22 mouse cellular contexts compared by ENCODE assay signal in genomic region chr10:55195266-55195665, GRCm38 (mm10).
"Had no signal": no experiment of that assay in that cellular context is flagged by ENCODE, and none has a peak within 500 bp of the region (broad histone marks: within the 10 kb centered on the region; RNA-seq: fewer than 3 reads in every experiment).

No protein-coding gene starts in this region.

- H3K36me3 ChIP-seq: lung, embryonic 15.5 days; midbrain, embryonic 10.5 days; midbrain, embryonic 12.5 days; neural tube, embryonic 13.5 days; neural tube, embryonic 15.5 days had no signal

- H3K4me3 ChIP-seq: lung, embryonic 15.5 days; megakaryocyte, embryonic 14.5 days; midbrain, embryonic 10.5 days; midbrain, embryonic 12.5 days; myocyte; neural tube, embryonic 13.5 days; neural tube, embryonic 15.5 days had no signal

- H3K9me3 ChIP-seq: lung, embryonic 15.5 days; megakaryocyte, embryonic 14.5 days; midbrain, embryonic 10.5 days; midbrain, embryonic 12.5 days; neural tube, embryonic 13.5 days; neural tube, embryonic 15.5 days had no signal

- H3K27me3 ChIP-seq: lung, embryonic 15.5 days; megakaryocyte, embryonic 14.5 days; midbrain, embryonic 12.5 days; neural tube, embryonic 13.5 days; neural tube, embryonic 15.5 days had no signal

- H3K9ac ChIP-seq: lung, embryonic 15.5 days; midbrain, embryonic 12.5 days; neural tube, embryonic 13.5 days; neural tube, embryonic 15.5 days had no signal

- DNase-seq: lung, adult 2 months; lung, postnatal 14 days; lung, postnatal 36 days; midbrain, embryonic 14.5 days; retina, postnatal 1 day; right cerebral cortex, adult 18-20 months; right cerebral cortex, postnatal 25 days; right cerebral cortex, postnatal 4 days; spleen, adult 18-20 months; thymus, adult 18-20 months; thymus, postnatal 14 days; thymus, postnatal 36 days had no signal

- H3K4me1 ChIP-seq: lung, embryonic 15.5 days; midbrain, embryonic 10.5 days; midbrain, embryonic 12.5 days; neural tube, embryonic 13.5 days; neural tube, embryonic 15.5 days had no signal

- ATAC-seq: lung, postnatal 0 days; midbrain, embryonic 16.5 days had no signal

- H3K27ac ChIP-seq: lung, embryonic 15.5 days; macrophage; midbrain, embryonic 10.5 days; midbrain, embryonic 12.5 days; neural tube, embryonic 13.5 days; neural tube, embryonic 15.5 days had no signal

- H3K4me2 ChIP-seq: lung, embryonic 15.5 days; midbrain, embryonic 12.5 days; neural tube, embryonic 13.5 days; neural tube, embryonic 15.5 days had no signal
